Mouse (Mus musculus): ENCODE data around the gene Trpc4ap.
"Not testable (repeated sequence)": the region's sequence is repeated elsewhere in the genome, so short reads cannot be mapped to it uniquely, and the experiment has no call there.

Trpc4ap gene

DNA sequence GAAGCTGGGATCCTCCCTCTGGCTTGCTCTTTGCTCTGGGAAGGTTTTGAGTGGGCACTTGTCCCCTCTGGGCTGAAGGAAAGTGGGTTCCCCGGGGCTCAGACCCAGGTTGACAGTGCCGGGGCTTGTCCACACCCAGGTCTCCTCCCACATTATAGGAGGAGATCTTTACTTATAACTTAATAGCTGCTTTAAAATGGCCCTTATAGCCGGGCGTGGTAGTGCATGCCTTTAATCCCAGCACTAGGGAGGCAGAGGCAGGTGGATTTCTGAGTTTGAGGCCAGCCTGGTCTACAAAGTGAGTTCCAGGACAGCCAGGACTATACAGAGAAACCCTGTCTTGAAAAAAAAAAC lies 87.0 kb downstream of the Trpc4ap start:
- not testable (repeated sequence) for DNase-seq

DNA sequence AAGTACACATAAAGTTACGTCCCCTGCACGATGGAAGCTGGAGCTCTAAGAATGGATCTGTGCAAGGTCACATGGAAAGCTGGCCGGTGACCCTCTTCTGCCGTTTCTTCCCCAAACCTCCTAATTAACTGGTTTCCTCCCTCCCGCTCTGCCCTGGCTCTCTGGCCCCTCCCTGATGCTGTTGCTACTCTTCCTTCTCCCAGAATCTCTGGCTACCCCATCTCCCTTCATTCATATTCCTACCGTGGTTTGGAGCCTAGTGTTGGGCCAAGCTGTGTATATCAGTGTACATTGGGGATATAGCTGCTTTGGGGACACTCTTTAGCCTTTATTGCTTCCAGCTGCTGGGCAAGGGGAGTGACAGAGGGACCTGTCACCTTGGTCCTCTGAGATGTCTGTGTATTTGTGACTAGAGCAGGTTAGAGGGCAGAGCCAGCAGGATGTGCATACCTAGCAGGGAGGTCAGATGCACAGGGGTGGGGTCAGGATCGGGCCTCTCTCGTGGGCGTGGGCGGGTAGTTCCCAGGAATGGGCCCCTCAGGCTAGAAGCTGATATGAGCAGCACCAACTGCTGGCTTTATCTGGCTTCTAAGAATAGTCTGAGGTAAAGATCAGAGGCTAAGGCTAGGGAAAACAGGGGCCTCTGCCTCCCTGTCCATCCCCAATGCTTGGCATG lies 87.5 kb downstream of the Trpc4ap start:
- no peak for DNase-seq

DNA sequence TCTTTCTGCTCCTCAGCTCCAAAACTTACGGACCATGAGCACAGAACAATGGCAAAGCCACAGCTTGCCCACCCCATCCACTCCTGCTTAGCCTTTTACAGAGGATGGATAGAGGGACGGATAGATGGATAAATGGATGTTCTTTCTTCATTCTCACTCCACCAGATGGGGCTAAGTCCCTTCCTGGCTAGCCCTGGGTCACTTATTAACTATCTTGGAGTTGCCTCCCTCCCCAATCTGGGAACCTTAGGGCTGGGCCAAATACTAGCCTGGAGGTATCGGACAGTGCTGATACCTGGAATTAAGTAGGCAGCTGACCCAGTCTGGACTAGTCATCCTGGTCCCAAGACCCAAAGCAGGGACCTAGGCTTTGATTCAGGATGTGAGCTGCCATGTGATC lies 88.5 kb downstream of the Trpc4ap start:
- DNase-seq = no peak

DNA sequence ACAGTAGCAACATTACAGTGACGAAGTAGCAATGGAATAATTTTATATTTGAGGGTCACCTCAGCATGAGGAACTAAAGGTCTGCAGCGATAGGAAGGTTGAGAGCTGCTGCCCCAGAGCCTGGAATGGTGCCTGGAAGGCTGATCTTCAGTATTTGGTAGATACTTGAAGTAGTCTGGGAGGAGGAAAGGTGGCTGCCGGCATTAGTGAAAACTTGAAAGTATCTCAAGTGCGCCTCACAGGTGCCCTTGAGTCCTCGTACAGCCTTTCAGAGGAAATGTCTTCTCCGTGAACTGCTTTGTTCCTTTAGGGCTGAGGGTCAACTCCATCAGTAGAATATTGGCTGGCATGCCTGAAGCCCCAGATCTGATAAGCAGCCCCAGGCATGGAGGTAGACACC lies 96.7 kb downstream of the Trpc4ap start:
- DNase-seq = no peak

DNA sequence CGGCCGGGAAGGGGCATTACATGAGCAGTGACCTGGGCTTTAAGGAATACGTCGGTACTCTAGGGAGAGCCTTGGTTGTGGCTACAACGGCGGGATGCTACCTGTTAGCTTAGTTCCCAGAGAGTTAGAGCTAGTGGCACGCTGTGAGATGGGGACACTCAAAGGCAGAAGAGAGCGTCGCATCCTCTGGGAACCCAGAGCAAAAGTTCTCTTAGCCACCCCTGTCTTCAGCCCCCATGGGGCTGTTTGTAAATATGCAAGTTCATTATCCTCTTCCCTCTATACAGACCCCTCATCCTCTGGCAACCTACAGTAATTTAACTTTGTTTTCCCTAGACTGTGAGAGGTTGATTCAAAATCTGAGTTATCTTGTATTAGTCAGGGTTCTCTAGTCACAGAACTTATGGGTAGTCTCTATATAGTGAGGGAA lies 99.3 kb downstream of the Trpc4ap start:
- DNase-seq = no peak

DNA sequence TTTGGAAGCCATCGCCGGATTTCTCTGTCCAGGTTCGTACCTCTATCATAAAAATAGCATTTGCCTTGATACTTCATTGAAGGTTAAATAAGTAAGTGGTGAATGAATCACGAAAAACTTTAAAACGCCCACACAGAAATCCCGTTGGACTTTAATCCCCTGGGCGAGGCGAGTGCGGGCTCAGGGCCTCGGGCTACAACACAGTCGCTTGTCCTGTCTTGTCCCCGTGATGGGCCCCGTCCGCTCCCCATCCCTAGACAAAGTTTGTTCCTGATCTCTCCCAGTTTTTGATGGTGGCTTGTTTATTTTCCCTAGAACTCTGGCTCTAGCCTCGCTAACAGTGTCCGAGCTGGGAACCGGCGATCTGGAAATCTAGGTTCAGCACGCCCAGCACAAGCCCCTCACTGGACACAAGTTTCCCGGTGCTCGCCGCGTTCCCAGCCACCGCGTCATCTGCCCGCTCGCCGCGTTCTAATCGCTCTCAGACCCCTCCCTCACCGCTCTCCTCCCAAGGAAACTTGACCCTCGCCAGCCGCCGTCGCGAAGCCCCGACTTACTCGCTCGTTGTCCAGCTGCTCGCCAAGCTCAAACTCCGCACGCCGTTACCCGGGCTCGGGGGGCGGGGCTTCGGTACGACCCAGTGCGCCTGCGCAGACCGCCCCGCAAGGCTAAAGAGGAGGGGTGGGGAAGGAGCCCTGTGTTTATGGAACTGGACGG lies 99.9 kb downstream of the Trpc4ap start, which contains the start of gene Gss:
Gss (minus strand) TSS at position 674 of the 717 bp plus-strand sequence.
- DNase-seq = peak; percentile 98

DNA sequence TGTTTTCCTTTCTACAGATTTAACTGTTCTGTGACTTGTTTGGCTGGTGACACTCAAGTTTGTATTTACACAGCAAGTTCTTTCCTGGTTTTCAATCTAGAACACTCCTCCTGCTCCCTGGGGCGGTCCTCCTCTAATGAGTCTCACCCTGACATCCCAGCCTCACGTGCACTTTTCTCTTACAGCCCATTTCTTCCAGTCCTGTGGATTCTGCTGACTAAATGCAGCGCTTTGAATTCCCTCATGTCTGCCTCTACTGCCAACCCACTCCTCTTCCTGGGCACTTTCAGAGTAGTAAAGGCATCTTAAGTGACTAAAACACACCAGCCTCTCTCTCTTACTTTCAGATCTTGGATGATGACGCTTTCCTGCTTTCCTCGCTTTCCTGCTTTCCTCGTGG lies 100.5 kb downstream of the Trpc4ap start:
- DNase-seq = peak; percentile 39

DNA sequence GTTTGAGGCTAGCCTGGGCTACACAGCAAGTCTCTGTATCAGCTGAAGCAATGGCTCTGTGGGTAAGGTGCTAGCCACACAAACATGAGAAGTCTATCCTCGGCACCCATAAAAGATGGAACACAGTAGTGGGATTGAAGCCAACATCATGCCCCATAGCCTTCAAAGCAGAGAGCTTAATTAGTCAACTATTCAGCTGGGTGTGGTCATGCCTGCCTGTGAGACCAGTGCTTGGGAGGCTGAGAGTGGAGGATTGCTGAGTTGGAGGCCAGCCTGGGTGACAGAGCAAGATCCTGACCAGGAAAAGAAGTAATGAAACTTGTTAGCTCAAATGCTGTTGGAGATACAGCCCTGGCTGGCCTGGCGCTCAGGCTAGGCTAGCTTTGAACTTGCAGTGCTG lies 101.3 kb downstream of the Trpc4ap start:
- DNase-seq = peak; percentile 19

DNA sequence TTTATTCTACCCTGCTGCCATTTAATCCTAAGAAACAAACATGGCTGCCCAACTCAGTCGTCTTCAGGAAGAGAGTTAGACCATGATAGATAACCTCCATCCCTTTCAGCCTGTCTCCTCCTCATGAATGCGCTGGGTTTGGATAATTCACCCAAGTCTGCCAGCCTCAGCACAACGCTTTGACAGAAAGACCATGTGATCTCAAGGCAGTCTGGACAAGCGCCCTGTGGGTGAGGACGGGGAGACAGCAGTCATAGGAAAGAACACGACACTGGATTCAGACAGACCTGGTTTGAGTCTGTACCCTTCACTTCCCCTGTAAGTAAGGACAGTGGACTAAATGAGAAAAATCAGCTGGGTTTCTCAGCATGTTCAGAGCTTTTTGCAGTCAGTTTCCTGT lies 102.7 kb downstream of the Trpc4ap start:
- peak; percentile 17 for DNase-seq

DNA sequence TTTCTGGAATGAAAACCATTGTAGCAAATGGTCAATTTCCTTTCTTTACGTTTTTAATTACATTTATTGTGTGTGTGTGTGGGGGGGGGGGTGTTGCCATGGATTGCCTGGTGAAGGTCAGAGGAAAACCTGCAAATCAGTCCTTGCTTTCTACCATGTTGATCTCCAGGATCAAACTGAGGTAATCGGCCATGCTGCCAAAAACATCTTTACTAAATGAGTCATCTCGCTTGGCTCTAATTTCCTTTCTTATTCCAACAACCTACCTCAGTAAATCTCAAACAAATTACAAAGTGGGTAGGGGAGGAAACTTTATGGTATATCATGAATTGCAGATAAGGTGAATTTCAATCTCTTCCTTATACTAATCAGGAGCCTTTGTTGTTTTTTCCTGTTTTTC lies 104.0 kb downstream of the Trpc4ap start:
- no peak for DNase-seq

DNA sequence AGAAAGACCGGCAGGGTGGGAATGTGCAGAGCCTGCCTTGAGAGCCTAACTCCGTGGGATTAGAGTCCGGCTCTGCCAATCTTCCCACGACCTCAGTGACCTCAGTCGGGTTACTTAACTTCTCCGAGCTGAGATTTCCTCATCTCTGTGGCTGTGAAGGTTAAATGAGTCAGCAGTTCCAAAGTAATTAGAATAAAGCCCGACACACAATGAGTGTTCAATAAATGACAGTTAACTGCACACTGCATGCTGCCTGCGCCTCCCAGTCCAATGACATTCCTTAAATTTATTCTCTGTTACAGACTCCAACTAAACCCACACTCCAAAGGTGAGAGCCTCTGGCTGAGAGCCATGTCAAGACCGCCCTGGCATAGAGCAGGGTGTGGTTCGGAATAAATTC lies 106.7 kb downstream of the Trpc4ap start:
- no peak for DNase-seq

DNA sequence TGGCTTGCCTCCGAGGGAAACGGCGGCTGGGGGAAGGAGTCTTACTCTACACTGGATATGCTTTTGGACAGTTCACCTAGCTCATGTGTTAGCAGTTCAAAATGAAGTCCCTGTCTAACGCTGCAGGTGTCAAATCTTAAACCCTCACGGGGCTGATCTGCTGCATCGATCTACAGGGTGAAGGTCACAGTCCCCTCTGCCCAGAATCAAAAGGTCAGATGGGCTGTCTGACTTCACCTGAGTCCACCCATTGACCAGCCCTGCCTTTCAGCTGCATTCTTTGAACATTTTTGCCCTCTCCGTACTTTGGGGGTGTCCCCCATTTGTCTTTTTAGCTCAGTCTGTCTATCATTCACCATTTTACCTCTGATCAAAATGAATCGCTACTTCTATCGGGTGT lies 107.1 kb downstream of the Trpc4ap start:
- DNase-seq = no peak
